Mouse (Mus musculus): ENCODE data around the gene Vmn1r35.
"Not testable (repeated sequence)": the region's sequence is repeated elsewhere in the genome, so short reads cannot be mapped to it uniquely, and the experiment has no call there.

Vmn1r35 gene

DNA sequence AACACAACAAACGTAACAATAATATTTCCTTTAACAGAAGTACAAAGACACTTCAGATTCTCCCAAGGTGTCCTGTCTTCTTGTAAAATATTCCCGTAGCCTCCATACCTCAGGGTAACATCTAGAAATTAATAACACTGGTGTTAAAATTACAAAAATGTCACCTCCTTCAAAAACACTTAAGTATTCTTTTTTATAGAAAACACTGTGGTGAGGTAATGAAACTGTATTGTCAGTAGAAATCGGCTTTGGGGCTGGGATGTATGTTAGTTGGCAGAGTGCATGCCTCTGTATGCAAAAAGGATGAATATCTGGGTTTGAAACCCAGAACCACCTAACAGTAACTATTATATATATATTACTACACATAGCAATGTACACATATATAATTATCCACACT, at the start of gene Vmn1r35:
TSS of gene Vmn1r35 (minus strand) at position 101 of the 400 bp plus-strand sequence.
- DNase-seq, result no peak

DNA sequence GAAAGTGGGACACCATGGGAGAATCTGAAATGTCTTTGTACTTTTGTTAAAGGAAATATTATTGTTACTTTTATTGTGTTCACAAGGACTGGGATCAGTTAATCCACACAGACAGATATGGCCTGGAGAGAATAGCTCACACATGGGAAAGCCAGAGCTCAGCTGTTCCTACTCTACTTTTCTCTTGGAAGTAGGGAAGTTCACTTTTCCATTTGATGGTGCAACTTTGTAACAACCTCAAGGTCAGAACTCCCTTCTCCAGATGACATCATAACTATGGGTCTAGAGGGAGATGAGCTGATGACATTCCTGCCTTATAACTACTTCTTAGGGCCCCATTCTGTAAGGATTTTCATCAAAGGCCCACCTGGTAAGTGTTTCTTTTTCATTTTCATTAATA, 43.4 kb upstream of the Vmn1r35 start, which contains the start of gene Vmn1r37:
TSS of gene Vmn1r37 (plus strand) at position 301 of the 400 bp plus-strand sequence.
- DNase-seq, result not testable (repeated sequence)

DNA sequence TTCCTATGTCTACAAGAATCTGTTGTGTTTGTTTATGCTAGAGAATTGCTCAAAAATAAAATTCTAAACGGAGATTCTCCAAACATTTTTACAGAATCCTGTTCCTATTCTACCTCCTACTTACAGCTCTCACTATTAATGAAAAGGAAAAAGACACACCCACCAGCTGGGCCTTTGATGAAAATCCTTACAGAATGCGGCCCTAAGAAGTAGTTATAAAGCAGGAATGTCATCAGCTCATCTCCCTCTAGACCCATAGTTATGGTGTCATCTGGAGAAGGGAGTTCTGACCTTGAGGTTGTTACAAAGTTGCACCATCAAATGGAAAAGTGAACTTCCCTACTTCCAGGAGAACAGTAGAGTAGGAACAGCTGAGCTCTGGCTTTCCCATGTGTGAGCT, 33.4 kb upstream of the Vmn1r35 start, which contains the start of gene Vmn1r36:
TSS of gene Vmn1r36 (minus strand) at position 101 of the 400 bp plus-strand sequence.
- not testable (repeated sequence) for DNase-seq

DNA sequence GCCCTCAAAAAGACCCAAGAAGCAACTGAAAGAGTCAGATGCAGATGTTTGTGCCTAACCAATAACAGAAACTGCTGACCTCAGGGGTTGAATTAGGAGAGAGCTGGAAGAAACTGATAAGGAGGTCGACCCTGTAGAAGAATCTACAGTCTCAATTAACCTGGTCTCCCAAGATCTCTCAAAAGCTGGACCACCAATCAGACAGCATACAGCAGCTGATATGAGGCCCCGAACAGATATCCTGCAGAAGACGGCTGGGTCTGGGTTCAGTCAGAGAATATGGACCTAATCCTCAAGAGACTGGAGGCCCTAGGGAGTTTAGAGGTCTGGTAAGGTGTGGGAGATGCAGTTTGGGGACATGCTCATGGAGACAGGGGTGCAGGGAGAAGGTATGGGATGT, 28.1 kb upstream of the Vmn1r35 start:
- no peak for DNase-seq

DNA sequence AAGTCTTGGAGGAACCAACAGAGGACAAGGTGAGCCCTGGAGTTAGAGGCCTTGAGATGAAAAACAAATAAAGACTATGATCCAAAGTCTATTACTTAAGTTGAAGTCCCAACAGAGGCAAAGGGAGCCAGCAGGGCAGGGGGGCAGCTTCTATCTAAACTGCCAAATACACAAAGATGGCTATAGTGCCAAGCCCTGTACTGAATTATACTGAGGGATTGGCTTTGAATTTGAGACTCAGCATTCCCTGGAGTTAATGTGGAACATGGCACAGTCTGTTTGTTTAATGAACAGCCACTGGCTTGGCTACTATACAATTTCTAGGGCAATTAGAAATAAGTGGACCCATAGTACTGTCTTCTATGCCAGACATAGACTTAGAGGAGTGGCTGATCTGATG, 23.2 kb upstream of the Vmn1r35 start:
- no peak for DNase-seq

DNA sequence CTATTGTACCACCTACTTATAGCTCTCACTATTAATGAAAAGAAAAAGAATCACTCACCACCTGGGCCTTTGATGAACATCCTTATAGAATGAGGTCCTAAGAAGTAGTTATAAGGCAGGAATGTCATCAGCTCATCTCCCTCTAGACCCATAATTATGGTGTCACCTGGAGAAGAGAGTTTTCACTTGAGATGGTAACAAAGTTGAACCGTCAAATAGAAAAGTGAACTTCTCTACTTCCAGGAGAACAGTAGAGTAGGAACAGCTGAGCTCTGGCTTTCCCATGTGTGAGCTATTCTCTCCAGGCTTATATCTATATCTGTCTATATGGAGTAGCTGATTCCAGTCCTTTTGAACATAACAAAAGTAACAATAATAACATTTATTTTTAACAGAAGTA, 41.9 kb downstream of the Vmn1r35 start, which contains the start of gene Vmn1r34:
TSS of gene Vmn1r34 (minus strand) at position 101 of the 400 bp plus-strand sequence.
- DNase-seq, result no peak

Data from embryo, embryonic 11 days (tissue).